Mouse (Mus musculus) stomach, postnatal 0 days (tissue): ENCODE measurements around the gene Klk10. TPM values are rescaled to one million over a fixed set of nuclear protein-coding genes. Genes with fewer than 3 reads are reported as not detected.

Experiments used
- ATAC-seq: fragments of 200-750 bp; cut with Nextera tagmentation; 2 replicates; pipeline ENCODE4 v1.8.0; 2017; ENCODE audit not compliant: low FRiP score, low TSS enrichment
- DNase-seq: peaks from one replicate; pipeline ENCODE4 v3.0.0-alpha.2; 2016; ENCODE audit warnings: low spot score
- H3K27ac ChIP-seq: fragments of 300-500 bp; sonication (generic); replicated peaks from 2 replicates; pipeline ENCODE4 v1.5.1; 2014; ENCODE audit warnings: mild to moderate bottlenecking, control low read depth
- H3K27me3 ChIP-seq: fragments of 300-500 bp; sonication (generic); 2 replicates; pipeline ENCODE4 v1.6.1; 2014; ENCODE audit warnings: low read length; ENCODE audit not compliant: control insufficient read depth, insufficient read depth
- H3K36me3 ChIP-seq: fragments of 300-500 bp; sonication (generic); 2 replicates; pipeline ENCODE4 v1.6.1; 2014; ENCODE audit warnings: low read length, mixed read lengths; ENCODE audit not compliant: control insufficient read depth, insufficient read depth
- H3K4me1 ChIP-seq: fragments of 300-500 bp; sonication (generic); replicated peaks from 2 replicates; pipeline ENCODE4 v1.6.1; 2014; ENCODE audit warnings: antibody characterized with exemption; ENCODE audit not compliant: control insufficient read depth, insufficient read depth
- H3K4me2 ChIP-seq: fragments of 300-500 bp; sonication (generic); replicated peaks from 2 replicates; pipeline ENCODE4 v1.6.1; 2014; ENCODE audit warnings: low read depth, mild to moderate bottlenecking, control low read depth, moderate library complexity
- H3K4me3 ChIP-seq: fragments of 300-500 bp; sonication (generic); 2 replicates; pipeline ENCODE4 v1.5.1; 2014; ENCODE audit warnings: low read depth, low read length, control low read depth
- H3K9ac ChIP-seq: fragments of 300-500 bp; sonication (generic); 2 replicates; pipeline ENCODE4 v1.6.1; 2014; ENCODE audit warnings: mild to moderate bottlenecking, low read length, control low read depth, mixed read lengths
- H3K9me3 ChIP-seq: fragments of 300-500 bp; sonication (generic); 2 replicates; pipeline ENCODE4 v1.6.1; 2016; ENCODE audit warnings: low read length; ENCODE audit not compliant: control insufficient read depth
- CTCF ChIP-seq: IDR thresholded peaks from 2 replicates; pipeline ENCODE4 v1.5.1; 2016; ENCODE audit warnings: antibody characterized with exemption, low read depth, mild to moderate bottlenecking, moderate library complexity
- EP300 ChIP-seq: optimal IDR thresholded peaks from 2 replicates; pipeline ENCODE3; 2016; ENCODE audit warnings: antibody characterized with exemption
- WGBS: fragments of 180-500 bp; shearing (Covaris S2); extraction: QIAGEN DNeasy Blood & Tissue Kit; methylation state at CpG from one replicate; pipeline ENCODE4 v1.1.7; 2014; 5-methylcytosine and 5-hydroxymethylcytosine counted together
- polyA plus RNA-seq: library from polyadenylated mRNA; unstranded; fragments of >200 nt; fragmentation: Nextera tagmentation; extraction: Ambion mirVana; gene quantifications from 2 replicates; pipeline ENCODE4 v1.2.1, GENCODE M21; 2015

Klk10 gene
- polyA plus RNA-seq, 1 experiment from 2014 or later, result 313 TPM

DNA sequence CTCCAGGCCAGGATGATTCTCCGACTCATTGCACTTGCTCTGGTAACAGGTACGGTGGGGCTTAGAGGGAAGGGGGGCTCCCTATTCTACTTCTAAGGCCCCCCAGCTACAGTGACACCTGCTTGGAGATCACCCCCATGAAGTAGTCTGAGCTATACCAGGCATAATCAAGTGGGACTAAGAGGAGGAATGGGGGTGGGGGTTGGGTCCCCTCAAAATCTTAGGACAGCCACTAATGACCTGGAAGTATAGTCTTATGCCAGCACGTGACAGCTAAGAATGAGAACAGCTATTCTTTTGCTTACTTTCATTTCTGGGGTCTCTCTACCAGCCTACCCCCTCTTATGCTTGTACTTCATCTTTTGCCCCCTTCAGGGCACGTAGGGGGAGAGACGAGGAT lies 4.3 kb upstream of the Klk10 start:
- no peak overlapping the region for H3K4me3 ChIP-seq
- no peak overlapping the region for H3K4me2 ChIP-seq
- H3K36me3 ChIP-seq, result no peaks in the 10 kb centered on the region
- TF ChIP-seq CTCF (no peak), EP300 (no peak)
- H3K9me3 ChIP-seq, result no peaks in the 10 kb centered on the region
- DNase-seq (peak; percentile 10), ATAC-seq (no peak)
- no peak overlapping the region for H3K9ac ChIP-seq
- H3K27ac ChIP-seq, result peak overlapping the region; percentile 83
- H3K4me1 ChIP-seq, result no peaks in the 10 kb centered on the region
- 71% methylated on average over 5 of the region's 5 CpGs for WGBS
- H3K27me3 ChIP-seq, result no peaks in the 10 kb centered on the region

DNA sequence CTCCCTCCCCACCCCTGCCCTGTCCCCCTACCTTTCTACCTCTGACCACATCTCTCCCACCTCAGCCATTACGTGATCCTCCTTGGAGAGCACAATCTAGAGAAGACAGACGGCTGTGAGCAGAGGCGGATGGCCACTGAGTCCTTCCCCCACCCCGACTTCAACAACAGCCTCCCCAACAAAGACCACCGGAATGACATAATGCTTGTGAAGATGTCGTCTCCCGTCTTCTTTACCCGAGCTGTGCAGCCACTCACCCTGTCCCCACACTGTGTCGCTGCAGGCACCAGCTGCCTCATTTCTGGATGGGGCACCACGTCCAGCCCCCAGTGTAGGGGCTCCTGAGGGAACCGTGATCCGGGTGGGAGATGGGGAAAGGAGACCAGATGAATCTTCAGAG lies 3.4 kb upstream of the Klk10 start:
- Histone ChIP-seq H3K27ac (no peak overlapping the region), H3K9me3 (no peaks in the 10 kb centered on the region), H3K36me3 (no peaks in the 10 kb centered on the region), H3K4me1 (no peaks in the 10 kb centered on the region), H3K9ac (no peak overlapping the region), H3K4me2 (no peak overlapping the region), H3K4me3 (no peak overlapping the region), H3K27me3 (no peaks in the 10 kb centered on the region)
- ATAC-seq (no peak), DNase-seq (no peak)
- 86% methylated on average over 12 of the region's 12 CpGs for WGBS
- no peak for TF ChIP-seq EP300
- no peak for TF ChIP-seq CTCF

GRCm38 (mm10) chr7:43778176-43778970 lies 2.5 kb upstream of the Klk10 start:
- H3K4me1 ChIP-seq, result peaks cover 3% of the 10 kb centered on the region; the same call in 1 of the 2 replicates
- no peaks in the 10 kb centered on the region; the same call in 1 of the 2 replicates for H3K27me3 ChIP-seq
- no peaks in the 10 kb centered on the region for H3K9me3 ChIP-seq
- no peak for TF ChIP-seq EP300
- no peak for TF ChIP-seq CTCF
- no peak for ATAC-seq
- peak; percentile 8 for DNase-seq
- H3K9ac ChIP-seq, result no peak overlapping the region
- H3K4me3 ChIP-seq, result no peak overlapping the region
- no peak overlapping the region for H3K27ac ChIP-seq
- WGBS, result 87% methylated on average over 10 of the region's 10 CpGs
- no peaks in the 10 kb centered on the region for H3K36me3 ChIP-seq
- no peak overlapping the region for H3K4me2 ChIP-seq

GRCm38 (mm10) chr7:43780241-43780640 lies 594 bp upstream of the Klk10 start:
- no peaks in the 10 kb centered on the region for H3K36me3 ChIP-seq
- peak overlapping the region; percentile 27; the same call in 1 of the 2 replicates for H3K4me2 ChIP-seq
- 46% methylated on average over 6 of the region's 6 CpGs for WGBS
- no peak; the same call in 1 of the 2 replicates for ATAC-seq
- peak overlapping the region; percentile 80 for H3K27ac ChIP-seq
- H3K4me1 ChIP-seq, result peaks cover 3% of the 10 kb centered on the region; the same call in 1 of the 2 replicates
- H3K9ac ChIP-seq, result no peak overlapping the region
- no peak for DNase-seq
- H3K27me3 ChIP-seq, result no peaks in the 10 kb centered on the region; the same call in 1 of the 2 replicates
- H3K9me3 ChIP-seq, result no peaks in the 10 kb centered on the region
- no peak overlapping the region for H3K4me3 ChIP-seq
- TF ChIP-seq EP300 (peak; percentile 9), CTCF (no peak)

GRCm38 (mm10) chr7:43781541-43781940 lies 706 bp downstream of the Klk10 start:
- Histone ChIP-seq H3K4me1 (peaks cover 3% of the 10 kb centered on the region; the same call in 1 of the 2 replicates), H3K4me2 (peak overlapping the region; percentile 27; the same call in 1 of the 2 replicates), H3K9me3 (no peaks in the 10 kb centered on the region), H3K27ac (peak overlapping the region; percentile 80), H3K4me3 (no peak overlapping the region), H3K9ac (no peak overlapping the region), H3K36me3 (no peaks in the 10 kb centered on the region), H3K27me3 (no peaks in the 10 kb centered on the region; the same call in 1 of the 2 replicates)
- no peak for TF ChIP-seq EP300
- no peak; the same call in 1 of the 2 replicates for TF ChIP-seq CTCF
- 77% methylated on average over 11 of the region's 11 CpGs for WGBS
- DNase-seq (no peak), ATAC-seq (no peak)
